Mouse (Mus musculus) heart, postnatal 36 days (tissue): ENCODE results near the gene Doc2g. TPM values are rescaled to one million over a fixed set of nuclear protein-coding genes. Genes with fewer than 3 reads are reported as not detected.

ENCODE experiments used
- DNase-seq, 2 experiments: peaks; one replicate each; pipeline ENCODE4 v3.0.0; 2021 to 2022
- intact Hi-C: fragments of 180-260 bp; cut with DNase I; formaldehyde crosslinking; loops from one replicate; pipeline ENCODE4 v1.15.1; 2025
- total RNA-seq, 2 experiments: library from RNA; stranded (reverse); gene quantifications; 2 replicates each; pipeline ENCODE4 v1.2.3; 2021

Doc2g gene
- total RNA-seq, 2 experiments from 2014 or later: 174 to 196 TPM

- intact Hi-C loops: no loop called here
- no peak for DNase-seq
Measured at GRCm38 (mm10) chr19:3988750-3989149, 14.4 kb upstream of the Doc2g start.

GRCm38 (mm10) chr19:3990804-3991203 is 12.3 kb upstream of the Doc2g start:
- intact Hi-C loops: no loop called here
- DNase-seq: no peak

GRCm38 (mm10) chr19:3991562-3991961 is 11.6 kb upstream of the Doc2g start:
- no peak for DNase-seq
- intact Hi-C loops: no loop called here

GRCm38 (mm10) chr19:3991966-3992365 is 11.1 kb upstream of the Doc2g start:
- no peak for DNase-seq
- intact Hi-C loops: no loop called here

- intact Hi-C loops: no loop called here
- DNase-seq: no peak
Measured at GRCm38 (mm10) chr19:3992416-3992815, 10.7 kb upstream of the Doc2g start, which contains the start of gene Tbx10. Tbx10 (plus strand) TSS chr19:3992752.

- DNase-seq: no peak
- intact Hi-C loops: no loop called here
Measured at GRCm38 (mm10) chr19:3994932-3995331, 8.2 kb upstream of the Doc2g start.

- intact Hi-C loops: no loop called here
- no peak for DNase-seq
Measured at GRCm38 (mm10) chr19:3995505-3995904, 7.6 kb upstream of the Doc2g start.

GRCm38 (mm10) chr19:3996106-3996505 is 7.0 kb upstream of the Doc2g start:
- no peak for DNase-seq
- intact Hi-C loops: no loop called here

- DNase-seq: no peak
- intact Hi-C loops: no loop called here
Measured at GRCm38 (mm10) chr19:3996747-3997146, 6.4 kb upstream of the Doc2g start.

GRCm38 (mm10) chr19:3997231-3997630 is 5.9 kb upstream of the Doc2g start:
- intact Hi-C loops: no loop called here
- DNase-seq: no peak

- no peak for DNase-seq
- intact Hi-C loops: no loop called here
Measured at GRCm38 (mm10) chr19:3998335-3998734, 4.8 kb upstream of the Doc2g start.

- no peak for DNase-seq
- intact Hi-C loops: no loop called here
Measured at GRCm38 (mm10) chr19:3999121-3999730, 3.9 kb upstream of the Doc2g start.

- DNase-seq: peak; percentile 93 to 99
- intact Hi-C loops: no loop called here
Measured at GRCm38 (mm10) chr19:4000119-4000900, 2.8 kb upstream of the Doc2g start, which contains the start of the genes Nudt8 and Gm49405. Nudt8 (plus strand) TSS chr19:4000580. Gm49405 (plus strand) TSS chr19:4000626.

- no peak for DNase-seq
- intact Hi-C loops: loop anchor here (1.0 kb wide), 1 partner anchor 10 kb away; no protein-coding TSS in a partner anchor
Measured at GRCm38 (mm10) chr19:4000949-4001525, 2.1 kb upstream of the Doc2g start.

GRCm38 (mm10) chr19:4001752-4002151 is 1.4 kb upstream of the Doc2g start:
- intact Hi-C loops: loop anchor here (1.0 kb wide), 1 partner anchor 10 kb away; no protein-coding TSS in a partner anchor
- no peak for DNase-seq

GRCm38 (mm10) chr19:4003641-4004040 is 528 bp downstream of the Doc2g start:
- DNase-seq: no peak

GRCm38 (mm10) chr19:4004331-4004730 is 1.2 kb downstream of the Doc2g start:
- intact Hi-C loops: no loop called here
- DNase-seq: no peak

More at GRCm38 (mm10) chr19:4003641-4004040, 528 bp downstream of the Doc2g start:
- intact Hi-C loops: no loop called here

GRCm38 (mm10) chr19:4005091-4005490 is 2.0 kb downstream of the Doc2g start:
- intact Hi-C loops: no loop called here
- DNase-seq: no peak

- intact Hi-C loops: no loop called here
- no peak for DNase-seq
Measured at GRCm38 (mm10) chr19:4005971-4006370, 2.9 kb downstream of the Doc2g start.

- no peak for DNase-seq
- intact Hi-C loops: loop anchor here (1.0 kb wide), 1 partner anchor 10 kb away; no protein-coding TSS in a partner anchor
Measured at GRCm38 (mm10) chr19:4011086-4011485, 8.0 kb downstream of the Doc2g start.

GRCm38 (mm10) chr19:4012432-4013022 is 9.4 kb downstream of the Doc2g start, which contains the start of gene Ndufv1:
Ndufv1 (minus strand) TSS chr19:4012806.
- intact Hi-C loops: no loop called here
- peak; percentile 93 for DNase-seq
